Mouse (Mus musculus) kidney, embryonic 14.5 days (tissue): Measurements from ENCODE around the gene Pip5k1b. TPM values are rescaled to one million over a fixed set of nuclear protein-coding genes. Genes with fewer than 3 reads are reported as not detected.

ENCODE experiments used
- ATAC-seq: fragments of 200-750 bp; cut with Nextera tagmentation; 2 replicates; pipeline ENCODE4 v1.8.0; 2017; ENCODE audit warnings: moderate number of reproducible peaks, mild to moderate bottlenecking, moderate TSS enrichment, moderate library complexity; ENCODE audit not compliant: low FRiP score, low TSS enrichment
- H3K27ac ChIP-seq: fragments of 300-500 bp; sonication (generic); 2 replicates; pipeline ENCODE4 v1.5.1; 2014; ENCODE audit warnings: low read depth, mild to moderate bottlenecking, low read length, moderate library complexity, mixed read lengths
- H3K27me3 ChIP-seq: fragments of 300-500 bp; sonication (generic); 2 replicates; pipeline ENCODE4 v1.6.1; 2014; ENCODE audit warnings: mild to moderate bottlenecking, low read length; ENCODE audit not compliant: control insufficient read depth, insufficient read depth
- H3K36me3 ChIP-seq: fragments of 300-500 bp; sonication (generic); 2 replicates; pipeline ENCODE4 v1.6.1; 2014; ENCODE audit warnings: low read length, mixed read lengths; ENCODE audit not compliant: control insufficient read depth, insufficient read depth
- H3K4me1 ChIP-seq: fragments of 300-500 bp; sonication (generic); 2 replicates; pipeline ENCODE4 v1.6.1; 2014; ENCODE audit warnings: low read length, mixed read lengths; ENCODE audit not compliant: control insufficient read depth, insufficient read depth
- H3K4me2 ChIP-seq: fragments of 300-500 bp; sonication (generic); replicated peaks from 2 replicates; pipeline ENCODE4 v1.6.1; 2014; ENCODE audit warnings: low read depth, mild to moderate bottlenecking, low read length
- H3K4me3 ChIP-seq: fragments of 300-500 bp; sonication (generic); 2 replicates; pipeline ENCODE4 v1.5.1; 2014; ENCODE audit warnings: mild to moderate bottlenecking, low read length
- H3K9ac ChIP-seq: fragments of 300-500 bp; sonication (generic); 2 replicates; pipeline ENCODE4 v1.6.1; 2014; ENCODE audit warnings: low read depth, mild to moderate bottlenecking, low read length, moderate library complexity
- H3K9me3 ChIP-seq: fragments of 300-500 bp; sonication (generic); 2 replicates; pipeline ENCODE4 v1.6.1; 2016; ENCODE audit warnings: low read length; ENCODE audit not compliant: control insufficient read depth
- WGBS: fragments of 180-500 bp; shearing (Covaris S2); extraction: QIAGEN DNeasy Blood & Tissue Kit; methylation state at CpG from one replicate; pipeline ENCODE4 v1.1.7; 2014; 5-methylcytosine and 5-hydroxymethylcytosine counted together
- polyA plus RNA-seq: library from polyadenylated mRNA; unstranded; fragments of >200 nt; fragmentation: Nextera tagmentation; extraction: Ambion mirVana; gene quantifications from 2 replicates; pipeline ENCODE4 v1.2.1, GENCODE M21; 2014

The Pip5k1b gene
- polyA plus RNA-seq, result 3.1 and 3.3 TPM in 2 replicates

DNA sequence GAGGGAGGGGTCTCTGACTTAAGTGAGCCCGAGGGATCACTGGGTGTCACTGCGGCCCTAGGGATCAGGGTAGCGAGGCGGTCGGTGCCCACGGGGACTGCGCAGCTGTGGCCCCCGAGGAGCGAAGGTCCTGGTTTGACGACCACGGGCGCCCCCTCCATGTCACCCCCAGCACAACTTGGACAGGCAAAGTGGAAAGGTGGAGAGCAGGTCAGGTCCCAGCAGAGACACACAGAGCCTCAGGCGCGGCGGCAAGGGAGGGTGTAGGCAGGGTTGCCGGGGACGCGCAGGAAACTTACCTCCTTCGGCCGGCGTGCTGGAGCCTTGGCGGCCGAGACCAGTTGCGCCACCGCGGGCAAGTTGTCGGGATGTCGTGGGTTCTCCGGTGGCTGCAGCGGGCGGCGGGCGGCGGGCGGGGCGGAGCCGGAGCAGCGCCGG is at the start of gene Pip5k1b:
Gene Pip5k1b (minus strand): TSS at position 407 of the 438 bp plus-strand sequence.
- no peaks in the 10 kb centered on the region; the same call in none of the 2 replicates for H3K27me3 ChIP-seq
- no peaks in the 10 kb centered on the region for H3K9me3 ChIP-seq
- H3K4me3 ChIP-seq, result peak within 1 kb of the TSS; percentile 83
- H3K9ac ChIP-seq, result peak within 1 kb of the TSS; percentile 77
- peak within 1 kb of the TSS; percentile 59; the same call in 1 of the 2 replicates for H3K27ac ChIP-seq
- H3K4me2 ChIP-seq, result peak within 1 kb of the TSS; percentile 94
- 1% methylated on average over 26 of the region's 39 CpGs for WGBS
- no peaks in the 10 kb centered on the region for H3K36me3 ChIP-seq
- H3K4me1 ChIP-seq, result 0 out of 2 replicates have a peak, but pooled peaks cover 13% of the 10 kb centered on the region
- ATAC-seq, result peak; percentile 61

DNA sequence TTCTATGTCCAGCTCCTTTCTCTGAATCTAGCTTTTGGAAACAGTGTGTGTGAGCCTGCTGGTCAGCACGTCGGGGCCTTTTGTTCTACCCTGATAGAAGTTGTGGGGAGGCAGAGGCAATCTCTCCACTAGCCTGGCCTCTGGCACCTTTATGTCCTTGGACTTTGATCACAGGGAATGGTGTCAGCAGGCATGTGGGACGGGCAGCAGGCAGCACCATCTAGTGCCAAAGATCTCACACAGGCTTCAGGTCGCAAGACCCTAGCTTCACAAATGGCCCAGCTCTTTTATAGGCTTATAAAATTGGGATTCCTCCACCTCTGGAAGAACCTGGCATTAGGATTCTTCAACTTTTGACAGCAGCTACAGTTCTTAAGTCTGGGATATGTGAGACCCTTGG is 48.4 kb upstream of the Pip5k1b start:
- Histone ChIP-seq H3K9ac (no peak overlapping the region), H3K27ac (no peak overlapping the region), H3K9me3 (no peaks in the 10 kb centered on the region), H3K4me3 (no peak overlapping the region), H3K4me1 (no peaks in the 10 kb centered on the region), H3K36me3 (no peaks in the 10 kb centered on the region), H3K4me2 (no peak overlapping the region), H3K27me3 (no peaks in the 10 kb centered on the region)
- 39% methylated on average over 4 of the region's 4 CpGs for WGBS
- ATAC-seq, result no peak

DNA sequence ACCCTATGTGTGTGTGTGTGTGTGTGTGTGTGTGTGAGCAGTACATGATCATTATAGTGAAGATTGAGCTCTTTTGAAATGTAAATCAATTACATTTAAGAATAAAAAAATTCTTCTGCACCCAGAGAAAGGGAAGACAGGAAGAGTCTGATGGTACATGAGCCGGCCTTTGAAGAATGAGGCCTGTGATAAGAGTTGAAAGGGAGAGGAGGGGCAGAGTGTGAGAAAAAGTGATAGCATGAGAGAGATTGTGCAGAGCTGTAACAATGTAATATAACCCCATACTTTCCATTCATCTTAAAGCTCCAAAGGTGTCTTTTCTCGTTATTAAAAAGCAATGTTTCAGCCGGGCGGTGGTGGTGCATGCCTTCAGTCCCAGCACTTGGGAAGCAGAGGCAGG is 47.8 kb upstream of the Pip5k1b start:
- no peaks in the 10 kb centered on the region for H3K9me3 ChIP-seq
- no peak overlapping the region for H3K27ac ChIP-seq
- H3K9ac ChIP-seq, result no peak overlapping the region
- no peak for ATAC-seq
- H3K4me2 ChIP-seq, result no peak overlapping the region
- no peaks in the 10 kb centered on the region for H3K4me1 ChIP-seq
- no peak overlapping the region for H3K4me3 ChIP-seq
- 92% methylated on average over 4 of the region's 4 CpGs for WGBS
- H3K27me3 ChIP-seq, result no peaks in the 10 kb centered on the region
- no peaks in the 10 kb centered on the region for H3K36me3 ChIP-seq

DNA sequence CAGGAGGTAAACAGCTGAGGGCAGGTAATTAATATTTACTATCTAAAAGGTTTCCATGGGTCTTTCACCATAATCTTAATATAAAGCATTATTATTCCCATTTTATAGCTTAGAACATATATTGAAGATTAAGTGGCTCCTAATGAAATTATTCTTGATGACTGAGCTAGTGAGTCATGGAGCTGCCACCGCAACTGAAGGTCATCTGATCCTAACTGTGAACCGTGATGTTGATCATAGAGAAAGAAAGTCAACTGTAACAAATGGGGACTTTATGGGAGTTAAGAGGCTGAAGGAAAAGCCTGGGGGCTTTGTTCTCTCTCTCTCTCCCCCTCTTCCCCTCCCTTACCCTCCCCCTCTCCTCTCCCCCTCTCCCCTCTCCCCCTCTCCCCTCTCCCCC is 31.1 kb upstream of the Pip5k1b start:
- Histone ChIP-seq H3K4me1 (no peaks in the 10 kb centered on the region), H3K27ac (no peak overlapping the region), H3K9me3 (no peaks in the 10 kb centered on the region), H3K27me3 (no peaks in the 10 kb centered on the region), H3K4me3 (no peak overlapping the region), H3K36me3 (no peaks in the 10 kb centered on the region), H3K9ac (no peak overlapping the region), H3K4me2 (no peak overlapping the region)
- 30% methylated on average over 2 of the region's 2 CpGs for WGBS
- ATAC-seq, result no peak

DNA sequence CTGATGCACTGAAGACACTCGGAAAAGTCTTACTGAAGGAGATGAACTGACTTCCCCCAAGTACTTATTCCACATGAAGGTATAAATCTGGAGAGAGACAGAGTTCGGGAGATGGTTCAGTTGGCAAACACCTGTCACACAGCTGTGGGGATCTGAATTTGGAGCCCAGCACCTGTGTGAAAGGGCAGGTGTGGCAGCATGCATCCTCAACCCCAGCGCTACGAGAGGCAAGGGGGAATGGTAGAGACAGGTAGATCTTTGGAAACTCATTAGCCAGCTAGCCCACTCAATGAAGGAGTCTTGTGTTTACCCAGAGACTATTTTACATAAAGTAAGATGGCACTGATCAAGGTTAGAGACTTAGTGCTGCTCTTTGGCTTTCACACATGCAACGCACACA is 29.5 kb upstream of the Pip5k1b start:
- H3K4me3 ChIP-seq, result no peak overlapping the region
- H3K4me2 ChIP-seq, result no peak overlapping the region
- no peaks in the 10 kb centered on the region for H3K9me3 ChIP-seq
- no peaks in the 10 kb centered on the region for H3K36me3 ChIP-seq
- no peak for ATAC-seq
- H3K27me3 ChIP-seq, result no peaks in the 10 kb centered on the region
- H3K27ac ChIP-seq, result no peak overlapping the region
- H3K4me1 ChIP-seq, result no peaks in the 10 kb centered on the region
- WGBS, result 90% methylated on average over 5 of the region's 5 CpGs
- no peak overlapping the region for H3K9ac ChIP-seq

DNA sequence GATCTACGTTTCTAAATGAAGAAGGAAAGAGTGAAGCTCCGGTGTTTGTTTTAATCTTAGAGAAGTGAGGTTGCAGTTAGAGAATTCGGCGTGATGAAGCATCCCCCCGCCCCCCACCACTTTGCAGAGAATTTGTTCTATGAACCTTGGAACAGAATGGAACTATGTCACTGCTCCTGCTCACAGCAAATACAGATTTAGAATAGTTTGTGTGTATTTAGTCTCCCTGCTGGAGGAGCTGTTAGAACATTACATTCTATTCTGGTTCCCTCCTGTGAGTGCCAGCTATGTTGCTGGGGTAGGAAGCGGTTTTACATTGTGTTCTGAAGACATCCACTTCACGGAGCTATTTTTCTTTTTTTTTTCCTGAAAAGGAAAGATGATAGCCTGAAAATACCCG is 28.3 kb upstream of the Pip5k1b start:
- Histone ChIP-seq H3K36me3 (no peaks in the 10 kb centered on the region), H3K9me3 (no peaks in the 10 kb centered on the region), H3K4me3 (no peak overlapping the region), H3K4me1 (no peaks in the 10 kb centered on the region), H3K27ac (no peak overlapping the region), H3K4me2 (no peak overlapping the region), H3K27me3 (no peaks in the 10 kb centered on the region), H3K9ac (no peak overlapping the region)
- ATAC-seq, result no peak
- WGBS, result 83% methylated on average over 8 of the region's 8 CpGs

DNA sequence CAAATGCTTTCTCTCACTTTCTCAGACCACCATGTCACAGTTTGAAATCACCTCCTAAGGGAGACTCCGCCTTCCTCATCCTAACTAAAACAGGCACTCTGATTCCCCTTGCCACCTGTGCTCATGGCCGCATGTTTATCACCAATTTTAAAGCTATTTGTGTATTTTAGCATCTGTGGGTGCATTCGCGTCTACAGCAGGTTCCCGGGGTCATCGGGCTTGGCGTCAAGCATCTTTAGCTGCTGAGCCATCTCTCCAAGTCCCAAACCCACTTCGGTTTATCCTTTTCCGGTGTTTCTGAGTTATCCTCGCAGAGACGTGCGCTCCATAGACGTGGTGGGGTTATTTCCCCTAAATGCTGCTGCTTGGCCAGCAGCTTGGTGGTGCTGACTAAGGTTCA is 20.5 kb upstream of the Pip5k1b start:
- no peak for ATAC-seq
- Histone ChIP-seq H3K27ac (no peak overlapping the region), H3K4me1 (no peaks in the 10 kb centered on the region)

DNA sequence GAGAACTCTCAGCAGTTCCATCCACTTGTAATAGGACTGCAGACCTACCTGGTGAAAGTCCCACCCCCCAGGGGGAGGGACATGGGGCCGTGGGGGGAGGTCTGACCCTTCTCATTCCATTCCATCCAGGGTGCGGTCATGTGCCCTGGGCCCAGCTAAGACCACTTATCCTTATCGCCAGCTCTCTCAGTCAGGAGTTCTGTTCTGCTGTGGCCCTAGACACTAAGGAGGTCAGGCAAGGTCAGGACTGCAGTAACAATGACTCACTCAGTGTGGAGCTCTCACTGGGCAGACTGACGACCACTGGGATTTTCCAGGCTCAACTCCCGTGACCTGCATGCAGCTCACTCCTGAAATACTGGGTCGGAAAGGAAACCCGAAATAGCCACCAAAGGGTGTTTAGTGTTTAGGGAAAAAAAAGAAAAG is 16.1 kb upstream of the Pip5k1b start:
- Histone ChIP-seq H3K9me3 (no peaks in the 10 kb centered on the region), H3K4me2 (no peak overlapping the region), H3K27ac (no peak overlapping the region), H3K36me3 (no peaks in the 10 kb centered on the region), H3K27me3 (no peaks in the 10 kb centered on the region), H3K4me3 (no peak overlapping the region), H3K9ac (no peak overlapping the region), H3K4me1 (no peaks in the 10 kb centered on the region)
- no peak for ATAC-seq
- 44% methylated on average over 7 of the region's 7 CpGs for WGBS

More for the DNA sequence above, 20.5 kb upstream of the Pip5k1b start:
- H3K4me3 ChIP-seq, result no peak overlapping the region
- WGBS, result 94% methylated on average over 13 of the region's 13 CpGs
- H3K9ac ChIP-seq, result no peak overlapping the region
- H3K9me3 ChIP-seq, result no peaks in the 10 kb centered on the region
- H3K36me3 ChIP-seq, result no peaks in the 10 kb centered on the region
- no peak overlapping the region for H3K4me2 ChIP-seq
- H3K27me3 ChIP-seq, result no peaks in the 10 kb centered on the region

DNA sequence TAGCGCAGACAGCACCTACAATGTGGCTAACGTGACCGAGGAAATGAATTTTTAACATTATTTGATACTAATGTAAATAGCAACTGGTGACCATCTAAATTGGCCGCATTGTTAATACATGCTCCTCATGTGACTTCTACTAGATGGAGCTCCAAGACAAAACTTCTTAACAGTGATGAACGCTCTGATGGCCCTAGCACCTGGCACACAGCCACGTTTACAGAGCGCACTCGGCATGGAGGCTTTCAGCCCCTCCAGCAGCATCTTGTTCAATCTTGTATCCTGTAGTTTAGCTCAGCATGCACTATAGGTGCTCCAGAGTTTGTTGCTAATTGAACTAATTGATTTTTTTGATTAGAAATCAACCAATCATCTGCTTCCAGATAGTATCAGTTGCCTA is 15.3 kb upstream of the Pip5k1b start:
- no peak for ATAC-seq
- no peak overlapping the region for H3K9ac ChIP-seq
- 84% methylated on average over 8 of the region's 8 CpGs for WGBS
- no peak overlapping the region for H3K27ac ChIP-seq
- H3K36me3 ChIP-seq, result no peaks in the 10 kb centered on the region
- no peak overlapping the region for H3K4me2 ChIP-seq
- no peaks in the 10 kb centered on the region for H3K9me3 ChIP-seq
- H3K4me3 ChIP-seq, result no peak overlapping the region
- no peaks in the 10 kb centered on the region for H3K4me1 ChIP-seq
- H3K27me3 ChIP-seq, result no peaks in the 10 kb centered on the region
